Mouse (Mus musculus): ENCODE results near the gene Meis1. TPM values are rescaled to one million over a fixed set of nuclear protein-coding genes. Genes with fewer than 3 reads are reported as not detected.

Meis1 gene
- total and polyA plus RNA-seq, 3 experiments, result 0.64 to 4.3 (median 0.98) TPM

- no peak for TF ChIP-seq GATA2 (IDR thresholded peaks at IDR 0.05; ENCODE audit: borderline replicate concordance, low read depth, low read length)
- TF ChIP-seq TAL1 (conservative IDR thresholded peaks at IDR 0.05; ENCODE audit: low read depth, low read length), result no peak
- no peak for TF ChIP-seq CTCF (IDR thresholded peaks at IDR 0.05; ENCODE audit: low read depth, low read length)
- no peak for TF ChIP-seq GATA1 (IDR thresholded peaks at IDR 0.05; ENCODE audit: borderline replicate concordance, low read length)
- no peak for TF ChIP-seq POLR2AphosphoS5 (IDR thresholded peaks at IDR 0.05; ENCODE audit: insufficient replicate concordance, low read depth, low read length)
- no peak for DNase-seq (ENCODE audit: low spot score)
- no peak overlapping the region for H3K4me3 ChIP-seq (ENCODE audit: low read depth, low read length)
- peaks cover 5% of the 10 kb centered on the region for H3K27me3 ChIP-seq (ENCODE audit: insufficient read depth, low read length)
- no peaks in the 10 kb centered on the region for H3K9me3 ChIP-seq (replicated peaks)
- no peak for ATAC-seq (ENCODE audit: extremely low read depth, insufficient number of reproducible peaks, low FRiP score, poor library complexity, severe bottlenecking)
- peaks cover 37% of the 10 kb centered on the region for H3K4me1 ChIP-seq (ENCODE audit: insufficient read depth, low read depth, low read length)
- H3K36me3 ChIP-seq (replicated peaks), result no peaks in the 10 kb centered on the region
Measured at GRCm38 (mm10) chr11:18923274-18923673, 95.5 kb downstream of the Meis1 start.

- Histone ChIP-seq H3K4me1 (ENCODE audit: insufficient read depth, low read depth, low read length) (peaks cover 34% of the 10 kb centered on the region), H3K4me3 (ENCODE audit: low read depth, low read length) (no peak overlapping the region), H3K9me3 (replicated peaks) (no peaks in the 10 kb centered on the region), H3K36me3 (replicated peaks) (no peaks in the 10 kb centered on the region), H3K27me3 (ENCODE audit: insufficient read depth, low read length) (peaks cover 12% of the 10 kb centered on the region)
- ATAC-seq (ENCODE audit: extremely low read depth, insufficient number of reproducible peaks, low FRiP score, poor library complexity, severe bottlenecking), result no peak
- DNase-seq (ENCODE audit: low spot score), result no peak
- TF ChIP-seq POLR2AphosphoS5 (IDR thresholded peaks at IDR 0.05; ENCODE audit: insufficient replicate concordance, low read depth, low read length), result no peak
- TF ChIP-seq GATA1 (IDR thresholded peaks at IDR 0.05; ENCODE audit: borderline replicate concordance, low read length), result no peak
- no peak for TF ChIP-seq GATA2 (IDR thresholded peaks at IDR 0.05; ENCODE audit: borderline replicate concordance, low read depth, low read length)
- TF ChIP-seq TAL1 (conservative IDR thresholded peaks at IDR 0.05; ENCODE audit: low read depth, low read length), result no peak
- TF ChIP-seq CTCF (IDR thresholded peaks at IDR 0.05; ENCODE audit: low read depth, low read length), result no peak
Measured at GRCm38 (mm10) chr11:18920651-18921050, 98.1 kb downstream of the Meis1 start.

GRCm38 (mm10) chr11:18919162-18919762 is 99.5 kb downstream of the Meis1 start:
- Histone ChIP-seq H3K4me3 (ENCODE audit: low read depth, low read length) (no peak overlapping the region), H3K9me3 (replicated peaks) (no peaks in the 10 kb centered on the region), H3K36me3 (replicated peaks) (no peaks in the 10 kb centered on the region), H3K27me3 (ENCODE audit: insufficient read depth, low read length) (peaks cover 15% of the 10 kb centered on the region), H3K4me1 (ENCODE audit: insufficient read depth, low read depth, low read length) (peaks cover 20% of the 10 kb centered on the region)
- DNase-seq (ENCODE audit: low spot score), result no peak
- no peak for ATAC-seq (ENCODE audit: extremely low read depth, insufficient number of reproducible peaks, low FRiP score, poor library complexity, severe bottlenecking)
- TF ChIP-seq POLR2AphosphoS5 (IDR thresholded peaks at IDR 0.05; ENCODE audit: insufficient replicate concordance, low read depth, low read length) (no peak), CTCF (IDR thresholded peaks at IDR 0.05; ENCODE audit: low read depth, low read length) (no peak), TAL1 (conservative IDR thresholded peaks at IDR 0.05; ENCODE audit: low read depth, low read length) (no peak), GATA2 (IDR thresholded peaks at IDR 0.05; ENCODE audit: borderline replicate concordance, low read depth, low read length) (no peak), GATA1 (IDR thresholded peaks at IDR 0.05; ENCODE audit: borderline replicate concordance, low read length) (no peak)

GRCm38 (mm10) chr11:18917887-18918286 is 100.9 kb downstream of the Meis1 start:
- Histone ChIP-seq H3K36me3 (replicated peaks) (no peaks in the 10 kb centered on the region), H3K4me3 (ENCODE audit: low read depth, low read length) (no peak overlapping the region), H3K9me3 (replicated peaks) (no peaks in the 10 kb centered on the region), H3K4me1 (ENCODE audit: insufficient read depth, low read depth, low read length) (peaks cover 6% of the 10 kb centered on the region), H3K27me3 (ENCODE audit: insufficient read depth, low read length) (peaks cover 15% of the 10 kb centered on the region)
- DNase-seq (ENCODE audit: low spot score) (no peak), ATAC-seq (ENCODE audit: extremely low read depth, insufficient number of reproducible peaks, low FRiP score, poor library complexity, severe bottlenecking) (no peak)
- TF ChIP-seq GATA1 (IDR thresholded peaks at IDR 0.05; ENCODE audit: borderline replicate concordance, low read length) (no peak), CTCF (IDR thresholded peaks at IDR 0.05; ENCODE audit: low read depth, low read length) (no peak), TAL1 (conservative IDR thresholded peaks at IDR 0.05; ENCODE audit: low read depth, low read length) (no peak), POLR2AphosphoS5 (IDR thresholded peaks at IDR 0.05; ENCODE audit: insufficient replicate concordance, low read depth, low read length) (no peak), GATA2 (IDR thresholded peaks at IDR 0.05; ENCODE audit: borderline replicate concordance, low read depth, low read length) (no peak)

GRCm38 (mm10) chr11:18913251-18913650 is 105.5 kb downstream of the Meis1 start:
- Histone ChIP-seq H3K4me1 (ENCODE audit: insufficient read depth, low read depth, low read length) (no peaks in the 10 kb centered on the region), H3K4me3 (ENCODE audit: low read depth, low read length) (no peak overlapping the region), H3K9me3 (replicated peaks) (no peaks in the 10 kb centered on the region), H3K27me3 (ENCODE audit: insufficient read depth, low read length) (peaks cover 19% of the 10 kb centered on the region), H3K36me3 (replicated peaks) (no peaks in the 10 kb centered on the region)
- DNase-seq (ENCODE audit: low spot score), result no peak
- TF ChIP-seq POLR2AphosphoS5 (IDR thresholded peaks at IDR 0.05; ENCODE audit: insufficient replicate concordance, low read depth, low read length) (no peak), TAL1 (conservative IDR thresholded peaks at IDR 0.05; ENCODE audit: low read depth, low read length) (no peak), CTCF (IDR thresholded peaks at IDR 0.05; ENCODE audit: low read depth, low read length) (no peak), GATA1 (IDR thresholded peaks at IDR 0.05; ENCODE audit: borderline replicate concordance, low read length) (no peak), GATA2 (IDR thresholded peaks at IDR 0.05; ENCODE audit: borderline replicate concordance, low read depth, low read length) (no peak)
- no peak for ATAC-seq (ENCODE audit: extremely low read depth, insufficient number of reproducible peaks, low FRiP score, poor library complexity, severe bottlenecking)

- Histone ChIP-seq H3K9me3 (replicated peaks) (no peaks in the 10 kb centered on the region), H3K4me3 (ENCODE audit: low read depth, low read length) (no peak overlapping the region), H3K36me3 (replicated peaks) (no peaks in the 10 kb centered on the region), H3K27me3 (ENCODE audit: insufficient read depth, low read length) (peaks cover 19% of the 10 kb centered on the region), H3K4me1 (ENCODE audit: insufficient read depth, low read depth, low read length) (no peaks in the 10 kb centered on the region)
- TF ChIP-seq TAL1 (conservative IDR thresholded peaks at IDR 0.05; ENCODE audit: low read depth, low read length) (no peak), GATA2 (IDR thresholded peaks at IDR 0.05; ENCODE audit: borderline replicate concordance, low read depth, low read length) (no peak), GATA1 (IDR thresholded peaks at IDR 0.05; ENCODE audit: borderline replicate concordance, low read length) (no peak), POLR2AphosphoS5 (IDR thresholded peaks at IDR 0.05; ENCODE audit: insufficient replicate concordance, low read depth, low read length) (no peak), CTCF (IDR thresholded peaks at IDR 0.05; ENCODE audit: low read depth, low read length) (no peak)
- DNase-seq (ENCODE audit: low spot score), result no peak
- ATAC-seq (ENCODE audit: extremely low read depth, insufficient number of reproducible peaks, low FRiP score, poor library complexity, severe bottlenecking), result no peak
Measured at GRCm38 (mm10) chr11:18912311-18913019, 106.3 kb downstream of the Meis1 start.
